15 mouse cellular contexts compared by ENCODE assay signal in genomic region chr11:44461493-44461892, GRCm38 (mm10). TPM values are rescaled to one million over a fixed set of nuclear protein-coding genes. Genes with fewer than 3 reads are reported as not detected.
DNase-seq lines count a peak whose midpoint lies in the region; ATAC-seq and TF ChIP-seq lines count a peak whose summit lies in the region.
"Had no signal": no experiment of that assay in that cellular context is flagged by ENCODE, and none has a peak within 500 bp of the region (broad histone marks: within the 10 kb centered on the region; RNA-seq: fewer than 3 reads in every experiment).

No protein-coding gene starts in this region.

- H3K4me3 ChIP-seq in heart, postnatal 0 days (ENCODE audit: low read depth, low read length) = no peak overlapping the region
- no peak overlapping the region for H3K4me3 ChIP-seq in lung, postnatal 0 days (ENCODE audit: low read depth, low read length)
- no peak overlapping the region for H3K4me3 ChIP-seq in forebrain, embryonic 10.5 days
- H3K4me3 ChIP-seq: embryonic facial prominence, embryonic 13.5 days; forebrain, embryonic 12.5 days; limb, embryonic 12.5 days; midbrain, embryonic 15.5 days had no signal

- DNase-seq in heart, postnatal 0 days (ENCODE audit: low spot score) = peak; percentile 64
- no peak for DNase-seq in heart, adult 8-10 months (ENCODE audit: low spot score)
- peak; percentile 36 for DNase-seq in lung, postnatal 0 days (ENCODE audit: low spot score)
- DNase-seq in lung, postnatal 10 days = no peak
- DNase-seq in kidney, postnatal 25 days = peak; percentile 29 to 59
- no peak for DNase-seq in forebrain, embryonic 10.5 days (ENCODE audit: extremely low spot score, low spot score)
- DNase-seq in cerebellum, postnatal 14 days = no peak
- DNase-seq: gastrocnemius, postnatal 25 days; right cerebral cortex, postnatal 14 days; thymus, postnatal 36 days had no signal

- H3K4me1 ChIP-seq in heart, postnatal 0 days (ENCODE audit: control insufficient read depth, insufficient read depth) = no peaks in the 10 kb centered on the region
- no peaks in the 10 kb centered on the region for H3K4me1 ChIP-seq in lung, postnatal 0 days (ENCODE audit: insufficient read depth, low read depth, low read length)
- no peaks in the 10 kb centered on the region for H3K4me1 ChIP-seq in forebrain, embryonic 10.5 days
- H3K4me1 ChIP-seq: embryonic facial prominence, embryonic 13.5 days; forebrain, embryonic 12.5 days; limb, embryonic 12.5 days; midbrain, embryonic 15.5 days had no signal

- H3K36me3 ChIP-seq in heart, postnatal 0 days (replicated peaks; ENCODE audit: control insufficient read depth, insufficient read depth, low read length) = peaks cover 47% of the 10 kb centered on the region
- peaks cover 19% of the 10 kb centered on the region; the same call in 1 of the 2 replicates for H3K36me3 ChIP-seq in lung, postnatal 0 days (ENCODE audit: insufficient read depth, low read length)
- H3K36me3 ChIP-seq in forebrain, embryonic 10.5 days (replicated peaks) = peaks cover 70% of the 10 kb centered on the region

- TF ChIP-seq CTCF in heart, postnatal 0 days (IDR thresholded peaks at IDR 0.05; ENCODE audit: low read depth) = no peak
- TF ChIP-seq CTCF in lung, postnatal 0 days (IDR thresholded peaks at IDR 0.05) = no peak

- ATAC-seq in heart, postnatal 0 days (ENCODE audit: insufficient read depth, low read depth) = peak; percentile 92
- no peak for ATAC-seq in lung, postnatal 0 days
- ATAC-seq: midbrain, embryonic 15.5 days had no signal

- TF ChIP-seq EP300 in heart, postnatal 0 days (IDR thresholded peaks at IDR 0.05; ENCODE audit: low read depth) = no peak
- no peak for TF ChIP-seq EP300 in lung, postnatal 0 days (IDR thresholded peaks at IDR 0.05)

- 40% methylated on average over 6 of the region's 6 CpGs for WGBS in heart, postnatal 0 days
- WGBS in lung, postnatal 0 days = 45% methylated on average over 6 of the region's 6 CpGs
- 81% methylated on average over 6 of the region's 6 CpGs for WGBS in forebrain, embryonic 10.5 days

- no peak overlapping the region for H3K9ac ChIP-seq in heart, postnatal 0 days (replicated peaks; ENCODE audit: low read depth, low read length)
- H3K9ac ChIP-seq in lung, postnatal 0 days (replicated peaks; ENCODE audit: low read depth) = no peak overlapping the region
- H3K9ac ChIP-seq: embryonic facial prominence, embryonic 13.5 days; forebrain, embryonic 12.5 days; limb, embryonic 12.5 days; midbrain, embryonic 15.5 days had no signal

- H3K27ac ChIP-seq in heart, postnatal 0 days (ENCODE audit: low read depth) = no peak overlapping the region
- no peak overlapping the region for H3K27ac ChIP-seq in lung, postnatal 0 days (ENCODE audit: low read length)
- H3K27ac ChIP-seq in forebrain, embryonic 10.5 days = no peak overlapping the region
- H3K27ac ChIP-seq: embryonic facial prominence, embryonic 13.5 days; forebrain, embryonic 12.5 days; limb, embryonic 12.5 days; macrophage; midbrain, embryonic 15.5 days had no signal

- H3K9me3 ChIP-seq in heart, postnatal 0 days (replicated peaks; ENCODE audit: control insufficient read depth, low read length) = no peaks in the 10 kb centered on the region
- no peaks in the 10 kb centered on the region for H3K9me3 ChIP-seq in lung, postnatal 0 days (ENCODE audit: low read length)
- H3K9me3 ChIP-seq in forebrain, embryonic 10.5 days = no peaks in the 10 kb centered on the region
- H3K9me3 ChIP-seq: embryonic facial prominence, embryonic 13.5 days; forebrain, embryonic 12.5 days; limb, embryonic 12.5 days; midbrain, embryonic 15.5 days had no signal

- no peak overlapping the region for H3K4me2 ChIP-seq in heart, postnatal 0 days (ENCODE audit: low read depth, low read length)
- H3K4me2 ChIP-seq in lung, postnatal 0 days (replicated peaks; ENCODE audit: low read depth, low read length) = no peak overlapping the region
- H3K4me2 ChIP-seq: embryonic facial prominence, embryonic 13.5 days; forebrain, embryonic 12.5 days; limb, embryonic 12.5 days; midbrain, embryonic 15.5 days had no signal

- no peaks in the 10 kb centered on the region for H3K27me3 ChIP-seq in heart, postnatal 0 days (ENCODE audit: control insufficient read depth, insufficient read depth, low read length)
- no peaks in the 10 kb centered on the region for H3K27me3 ChIP-seq in lung, postnatal 0 days (replicated peaks; ENCODE audit: insufficient read depth, low read length)
- H3K27me3 ChIP-seq in forebrain, embryonic 10.5 days (ENCODE audit: poor library complexity, severe bottlenecking) = no peaks in the 10 kb centered on the region
- H3K27me3 ChIP-seq: embryonic facial prominence, embryonic 13.5 days; forebrain, embryonic 12.5 days; limb, embryonic 12.5 days; midbrain, embryonic 15.5 days had no signal

RNA-seq across cellular contexts. Expression of gene Ublcp1, which starts 8.8 kb away (rescaled TPM):
- total RNA-seq in heart, postnatal 0 days (2014; rRNA removed; ENCODE audit: low replicate concordance) = 15.0 and 16.2 TPM in 2 replicates
- 45.0 and 46.1 TPM in 2 replicates for polyA plus RNA-seq in heart, postnatal 0 days (2015; fragmentation: Nextera tagmentation; extraction: Ambion mirVana)
- total RNA-seq in heart, adult 8-10 months (2022) = 10 to 100 TPM; 33.2 to 40.9 (median 39.4) TPM
- 55.5 and 60.5 TPM in 2 replicates for polyA plus RNA-seq in lung, postnatal 0 days (2015; fragmentation: Nextera tagmentation; extraction: Ambion mirVana)
- polyA plus RNA-seq in forebrain, embryonic 10.5 days (2016; fragmentation: Nextera tagmentation; extraction: Ambion mirVana) = 72.1 and 81.6 TPM in 2 replicates

RNA-seq across cellular contexts. Expression of gene Rnf145, which starts 57.3 kb away (rescaled TPM):
- total RNA-seq in heart, postnatal 0 days (2014; rRNA removed; ENCODE audit: low replicate concordance) = 35.4 and 38.1 TPM in 2 replicates
- polyA plus RNA-seq in heart, postnatal 0 days (2015; fragmentation: Nextera tagmentation; extraction: Ambion mirVana) = 23.3 and 28.1 TPM in 2 replicates
- total RNA-seq in heart, adult 8-10 months (2022) = 10 to 100 TPM; 11.0 to 21.4 (median 13.7) TPM
- polyA plus RNA-seq in lung, postnatal 0 days (2015; fragmentation: Nextera tagmentation; extraction: Ambion mirVana) = 71.9 and 79.9 TPM in 2 replicates
- polyA plus RNA-seq in forebrain, embryonic 10.5 days (2016; fragmentation: Nextera tagmentation; extraction: Ambion mirVana) = 92.8 and 96.9 TPM in 2 replicates

Comparison
In these comparisons a context has a peak if more than half of its experiments do, and no peak if none do; other contexts are left out.
1. DNase-seq: peak in heart, postnatal 0 days (single experiment), lung, postnatal 0 days (single experiment) and kidney, postnatal 25 days (2 of 2); none in heart, adult 8-10 months (single experiment), lung, postnatal 10 days (single experiment), forebrain, embryonic 10.5 days (single experiment) and cerebellum, postnatal 14 days (0 of 2).